Mouse (Mus musculus) ES-E14 (cell line): ENCODE results near the gene Gm5065. TPM values are rescaled to one million over a fixed set of nuclear protein-coding genes. Genes with fewer than 3 reads are reported as not detected.

Experiments used
- DNase-seq: peaks from one replicate; pipeline ENCODE4 v3.0.0-alpha.2; 2013; ENCODE audit warnings: low read depth, low spot score
- H3K27ac ChIP-seq: 2 replicates; pipeline ENCODE4 v1.5.1; 2012; ENCODE audit warnings: low read depth, mild to moderate bottlenecking, low read length, moderate library complexity, mixed read lengths; ENCODE audit not compliant: poor library complexity, insufficient read depth, severe bottlenecking
- H3K36me3 ChIP-seq: 2 replicates; pipeline ENCODE4 v1.6.1; 2012; ENCODE audit warnings: mild to moderate bottlenecking, low read length, moderate library complexity, mixed read lengths; ENCODE audit not compliant: control insufficient read depth, poor library complexity, insufficient read depth, severe bottlenecking
- H3K4me1 ChIP-seq, 2 experiments: fragments of 150-350 bp in 1 of 2; sonication (generic) in 1 of 2; 2 replicates each; pipeline ENCODE4 v1.6.1; 2012; ENCODE audit warnings: low read length in 2 of 2, mild to moderate bottlenecking in 1 of 2, mixed read lengths in 1 of 2; ENCODE audit not compliant: control insufficient read depth in 2 of 2, insufficient read depth in 2 of 2, poor library complexity in 1 of 2
- H3K4me3 ChIP-seq, 2 experiments: fragments of 150-350 bp in 1 of 2; sonication (generic) in 1 of 2; 2 replicates each; pipeline ENCODE4 v1.5.1; 2012; ENCODE audit warnings: low read length in 2 of 2, low read depth in 1 of 2, mild to moderate bottlenecking in 1 of 2, mixed read lengths in 1 of 2; ENCODE audit not compliant: insufficient read depth in 1 of 2, poor library complexity in 1 of 2, severe bottlenecking in 1 of 2
- H3K9ac ChIP-seq: 2 replicates; pipeline ENCODE4 v1.6.1; 2012; ENCODE audit warnings: low read depth, mild to moderate bottlenecking, low read length, mixed read lengths; ENCODE audit not compliant: poor library complexity, insufficient read depth, severe bottlenecking
- H3K9me3 ChIP-seq: fragments of 150-350 bp; sonication (generic); 2 replicates; pipeline ENCODE4 v1.6.1; 2012; ENCODE audit warnings: low read depth, mild to moderate bottlenecking, low read length; ENCODE audit not compliant: control insufficient read depth, insufficient read depth
- CHD2 ChIP-seq: IDR thresholded peaks from 2 replicates; pipeline ENCODE4 v1.6.1; 2014; ENCODE audit warnings: mild to moderate bottlenecking, low read depth, low read length, inconsistent platforms
- HCFC1 ChIP-seq: IDR thresholded peaks from 2 replicates; pipeline ENCODE4 v1.6.1; 2012; ENCODE audit warnings: low read length, inconsistent platforms, borderline replicate concordance; ENCODE audit not compliant: insufficient read depth
- MAFK ChIP-seq: IDR thresholded peaks from 2 replicates; pipeline ENCODE4 v1.6.1; 2014; ENCODE audit warnings: mild to moderate bottlenecking, low read depth, low read length, inconsistent platforms; ENCODE audit not compliant: insufficient read depth
- ZC3H11A ChIP-seq: IDR thresholded peaks from 2 replicates; pipeline ENCODE4 v1.6.1; 2012; ENCODE audit warnings: low read depth, mild to moderate bottlenecking, inconsistent platforms, low read length, borderline replicate concordance
- ZNF384 ChIP-seq: IDR thresholded peaks from 2 replicates; pipeline ENCODE4 v1.6.1; 2012; ENCODE audit warnings: low read depth, low read length, inconsistent platforms
- in situ Hi-C, 2 experiments: fragments of 600-800 bp; cut with MboI; formaldehyde crosslinking; loops; one replicate each; pipeline ENCODE4 v1.15.1; 2025; ENCODE audit warnings: low sequenced_read_pairs in 2 of 2, inconsistent platforms in 1 of 2; ENCODE audit not compliant: unreplicated experiment in 2 of 2
- total RNA-seq: library from RNA; depleted of rRNA; stranded (reverse); fragments of 300-350 nt; gene quantifications from 2 replicates; pipeline ENCODE4 v1.2.3, GENCODE M21; 2012; rRNA removed

Gene Gm5065
- total RNA-seq, 1 experiment, result not detected

DNA sequence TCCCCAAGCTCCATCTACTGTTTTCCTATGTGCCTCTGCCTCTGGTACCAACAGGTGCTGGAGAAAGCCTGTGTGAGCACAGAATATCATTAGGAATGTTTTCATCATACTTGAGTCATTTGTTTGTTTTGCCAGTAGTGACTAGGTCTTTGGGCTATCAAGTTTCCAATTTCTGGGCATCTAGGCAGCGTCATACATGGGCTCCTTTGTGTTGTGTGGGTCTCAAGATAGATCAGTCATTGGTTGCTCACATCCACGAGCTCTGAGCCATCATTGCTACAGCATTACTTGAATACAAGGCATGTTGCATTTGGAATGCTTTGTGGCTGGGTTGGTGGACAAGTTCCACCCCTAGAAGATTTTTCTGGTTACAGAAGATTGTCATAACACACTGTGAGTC is 55.9 kb downstream of the Gm5065 start:
- Histone ChIP-seq H3K36me3 (no peaks in the 10 kb centered on the region), H3K27ac (no peak overlapping the region), H3K9ac (no peak overlapping the region), H3K4me1 (no peaks in the 10 kb centered on the region), H3K9me3 (no peaks in the 10 kb centered on the region), H3K4me3 (no peak overlapping the region)
- no peak for DNase-seq
- in situ Hi-C loops, result no loop called here
- TF ChIP-seq ZNF384, result no peak
- no peak for TF ChIP-seq HCFC1
- no peak for TF ChIP-seq MAFK
- no peak for TF ChIP-seq ZC3H11A
- no peak for TF ChIP-seq CHD2

Other genes with a start within 250 kb of the Gm5065 start
- gene Rfpl4, start 233.6 kb upstream of the Gm5065 start, total RNA-seq, result not detected in 2 replicates
- gene Rasl2-9, start 224.6 kb upstream of the Gm5065 start, total RNA-seq, result 0.27 and 0.32 TPM in 2 replicates
- not detected in 2 replicates for gene Vmn1r55, start 200.9 kb upstream of the Gm5065 start, total RNA-seq
- gene Vmn1r56, start 153.8 kb upstream of the Gm5065 start, total RNA-seq, result not detected in 2 replicates
- gene Vmn1r57, start 132.0 kb upstream of the Gm5065 start, total RNA-seq, result 0.11 and 0.13 TPM in 2 replicates
- not detected in 2 replicates for gene Nlrp2, start 498 bp downstream of the Gm5065 start, total RNA-seq
- gene Vmn1r58, start 62.9 kb downstream of the Gm5065 start, total RNA-seq, result not detected in 2 replicates
- gene Vmn1r59, start 106.2 kb downstream of the Gm5065 start, total RNA-seq, result not detected in 2 replicates
- not detected in 2 replicates for gene Vmn2r28, start 143.4 kb downstream of the Gm5065 start, total RNA-seq
- gene Vmn1r60, start 196.8 kb downstream of the Gm5065 start, total RNA-seq, result not detected in 2 replicates